9 mouse cellular contexts compared by ENCODE assay signal in genomic region chr10:19491513-19492380, GRCm38 (mm10).
DNase-seq lines count a peak whose midpoint lies in the region; ATAC-seq and TF ChIP-seq lines count a peak whose summit lies in the region.
"Had no signal": no experiment of that assay in that cellular context is flagged by ENCODE, and none has a peak within 500 bp of the region (broad histone marks: within the 10 kb centered on the region; RNA-seq: fewer than 3 reads in every experiment).

No protein-coding gene starts in this region.

- no peak for ATAC-seq in kidney, postnatal 0 days (replicated peaks; ENCODE audit: low FRiP score, low read depth)
- peak; percentile 65; the same call in 1 of the 2 replicates for ATAC-seq in lung, postnatal 0 days
- ATAC-seq in hindbrain, embryonic 16.5 days = no peak

- H3K4me1 ChIP-seq in kidney, postnatal 0 days (replicated peaks; ENCODE audit: insufficient read depth, low read length) = no peaks in the 10 kb centered on the region
- no peaks in the 10 kb centered on the region; the same call in 1 of the 2 replicates for H3K4me1 ChIP-seq in lung, postnatal 0 days (ENCODE audit: insufficient read depth, low read depth, low read length)
- no peaks in the 10 kb centered on the region for H3K4me1 ChIP-seq in hindbrain, embryonic 16.5 days (ENCODE audit: control insufficient read depth, insufficient read depth, low read depth, low read length)

- H3K27ac ChIP-seq in kidney, postnatal 0 days = no peak overlapping the region
- no peak overlapping the region for H3K27ac ChIP-seq in lung, postnatal 0 days (ENCODE audit: low read length)
- no peak overlapping the region for H3K27ac ChIP-seq in hindbrain, embryonic 16.5 days (ENCODE audit: low read depth, low read length)
- H3K27ac ChIP-seq: heart, embryonic 15.5 days had no signal

- TF ChIP-seq EP300 in lung, postnatal 0 days (IDR thresholded peaks at IDR 0.05) = no peak; the same call in 1 of the 2 replicates

- TF ChIP-seq CTCF in kidney, postnatal 0 days (IDR thresholded peaks at IDR 0.05; ENCODE audit: low read depth) = peak; percentile 71
- TF ChIP-seq CTCF in lung, postnatal 0 days (IDR thresholded peaks at IDR 0.05) = peak; percentile 75

- peak; percentile 47 to 83 for DNase-seq in spleen, adult 18-20 months
- no peak for DNase-seq in spleen, adult 12 weeks (ENCODE audit: low spot score)
- peak; percentile 87 for DNase-seq in adrenal gland, postnatal 14 days
- DNase-seq in embryo, embryonic 9.5 days (ENCODE audit: extremely low spot score) = peak; percentile 40
- DNase-seq in kidney, postnatal 0 days (ENCODE audit: low spot score) = peak; percentile 66
- peak; percentile 67 for DNase-seq in lung, postnatal 0 days (ENCODE audit: low spot score)
- peak; percentile 39 for DNase-seq in skeletal muscle tissue, adult 2 months (ENCODE audit: low read depth, low spot score)

- no peaks in the 10 kb centered on the region for H3K27me3 ChIP-seq in kidney, postnatal 0 days (ENCODE audit: insufficient read depth, low read length)
- no peaks in the 10 kb centered on the region for H3K27me3 ChIP-seq in lung, postnatal 0 days (replicated peaks; ENCODE audit: insufficient read depth, low read length)
- peaks cover 31% of the 10 kb centered on the region for H3K27me3 ChIP-seq in hindbrain, embryonic 16.5 days (replicated peaks; ENCODE audit: control insufficient read depth, insufficient read depth, low read length)
- H3K27me3 ChIP-seq: heart, embryonic 15.5 days had no signal

- no peak overlapping the region for H3K9ac ChIP-seq in kidney, postnatal 0 days (ENCODE audit: low read depth, low read length)
- H3K9ac ChIP-seq in lung, postnatal 0 days (replicated peaks; ENCODE audit: low read depth) = no peak overlapping the region
- no peak overlapping the region for H3K9ac ChIP-seq in hindbrain, embryonic 16.5 days (ENCODE audit: low read depth, low read length)
- H3K9ac ChIP-seq: heart, embryonic 15.5 days had no signal

- no peaks in the 10 kb centered on the region for H3K36me3 ChIP-seq in kidney, postnatal 0 days (ENCODE audit: insufficient read depth, low read length)
- no peaks in the 10 kb centered on the region for H3K36me3 ChIP-seq in lung, postnatal 0 days (ENCODE audit: insufficient read depth, low read length)
- H3K36me3 ChIP-seq in hindbrain, embryonic 16.5 days (ENCODE audit: control insufficient read depth, insufficient read depth, low read length) = no peaks in the 10 kb centered on the region
- H3K36me3 ChIP-seq: heart, embryonic 15.5 days had no signal

- no peak overlapping the region for H3K4me3 ChIP-seq in kidney, postnatal 0 days (replicated peaks; ENCODE audit: low read depth, low read length)
- H3K4me3 ChIP-seq in lung, postnatal 0 days (ENCODE audit: low read depth, low read length) = no peak overlapping the region
- no peak overlapping the region for H3K4me3 ChIP-seq in hindbrain, embryonic 16.5 days (ENCODE audit: low read length)
- H3K4me3 ChIP-seq: heart, embryonic 15.5 days had no signal

- 59% methylated on average over 21 of the region's 21 CpGs for WGBS in kidney, postnatal 0 days
- WGBS in lung, postnatal 0 days = 36% methylated on average over 21 of the region's 21 CpGs
- WGBS in hindbrain, embryonic 16.5 days = 56% methylated on average over 21 of the region's 21 CpGs

- no peak overlapping the region for H3K4me2 ChIP-seq in kidney, postnatal 0 days (ENCODE audit: low read length)
- H3K4me2 ChIP-seq in lung, postnatal 0 days (replicated peaks; ENCODE audit: low read depth, low read length) = no peak overlapping the region
- no peak overlapping the region for H3K4me2 ChIP-seq in hindbrain, embryonic 16.5 days (ENCODE audit: low read length)
- H3K4me2 ChIP-seq: heart, embryonic 15.5 days had no signal

- no peaks in the 10 kb centered on the region for H3K9me3 ChIP-seq in kidney, postnatal 0 days (replicated peaks; ENCODE audit: low read length)
- no peaks in the 10 kb centered on the region for H3K9me3 ChIP-seq in lung, postnatal 0 days (ENCODE audit: low read length)
- H3K9me3 ChIP-seq in hindbrain, embryonic 16.5 days (ENCODE audit: control insufficient read depth, low read length) = no peaks in the 10 kb centered on the region
- H3K9me3 ChIP-seq: heart, embryonic 15.5 days had no signal
